ENCODE assay signal across 10 mouse cellular contexts in the genomic region with DNA sequence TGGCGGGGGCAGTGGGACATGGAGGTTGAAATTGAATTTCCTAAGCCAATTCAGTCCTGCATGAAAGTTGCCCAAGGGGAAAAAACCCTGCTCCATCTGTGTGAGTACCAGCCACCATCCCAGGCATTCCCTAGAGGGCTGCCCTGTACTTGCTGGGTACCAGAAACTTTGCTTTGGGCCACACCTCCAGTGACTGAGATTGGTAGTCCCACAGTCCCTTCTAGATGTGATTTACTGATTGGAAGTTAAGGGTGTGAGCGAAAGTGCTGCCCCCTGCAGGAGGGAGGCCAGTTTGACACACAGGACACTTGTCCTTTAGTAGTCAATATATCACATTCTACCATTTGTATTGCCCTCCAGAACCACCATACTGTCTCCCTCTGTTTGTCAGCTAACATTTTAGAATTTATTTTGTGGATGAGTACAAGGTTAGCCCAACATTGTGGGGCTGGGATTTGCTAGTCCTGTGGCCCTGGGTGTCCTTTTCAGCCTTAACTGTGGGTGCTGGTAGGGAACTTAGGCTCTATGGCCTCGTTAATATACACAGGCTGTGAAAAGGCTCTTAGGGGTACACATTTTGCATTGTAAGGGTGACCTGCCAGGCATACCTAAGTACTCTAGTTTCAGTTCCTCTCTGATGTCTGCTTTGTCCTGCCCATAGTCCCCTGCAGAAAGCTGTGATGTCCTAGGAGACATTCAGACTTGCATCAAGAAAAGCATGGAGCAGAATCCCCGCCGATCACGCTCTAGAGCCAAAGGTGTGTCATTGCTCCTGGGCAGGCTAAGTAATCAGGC. TPM values are rescaled to one million over a fixed set of nuclear protein-coding genes. Genes with fewer than 3 reads are reported as not detected.
A peak's percentile ranks its signal among the peaks of the same experiment; 100 is the strongest.
DNase-seq lines count a peak whose midpoint lies in the region; ATAC-seq and TF ChIP-seq lines count a peak whose summit lies in the region.
"Had no signal": no experiment of that assay in that cellular context is flagged by ENCODE, and none has a peak within 500 bp of the region (broad histone marks: within the 10 kb centered on the region; RNA-seq: fewer than 3 reads in every experiment).

No protein-coding gene starts in this region.

- peak; percentile 59 for TF ChIP-seq CTCF in cortical plate, adult 2 months (IDR thresholded peaks at IDR 0.05; ENCODE audit: extremely low read depth, insufficient read depth, low read length)

- no peaks in the 10 kb centered on the region for H3K9me3 ChIP-seq in forebrain, embryonic 10.5 days
- H3K9me3 ChIP-seq in forebrain, embryonic 12.5 days, result no peaks in the 10 kb centered on the region
- H3K9me3 ChIP-seq in midbrain, embryonic 11.5 days (ENCODE audit: control insufficient read depth, low read length), result no peaks in the 10 kb centered on the region
- H3K9me3 ChIP-seq in midbrain, embryonic 15.5 days, result no peaks in the 10 kb centered on the region
- H3K9me3 ChIP-seq: hindbrain, embryonic 15.5 days; neural tube, embryonic 13.5 days had no signal

- peaks cover 96% of the 10 kb centered on the region for H3K36me3 ChIP-seq in forebrain, embryonic 10.5 days (replicated peaks)
- H3K36me3 ChIP-seq in forebrain, embryonic 12.5 days (replicated peaks), result peaks cover 93% of the 10 kb centered on the region
- peaks cover 62% of the 10 kb centered on the region for H3K36me3 ChIP-seq in midbrain, embryonic 11.5 days (ENCODE audit: control insufficient read depth, insufficient read depth, low read length)
- H3K36me3 ChIP-seq in midbrain, embryonic 15.5 days (replicated peaks), result peaks cover 84% of the 10 kb centered on the region

- 91% methylated on average over 6 of the region's 6 CpGs for WGBS in forebrain, embryonic 10.5 days
- WGBS in forebrain, embryonic 12.5 days, result 86% methylated on average over 6 of the region's 6 CpGs
- 90% methylated on average over 6 of the region's 6 CpGs for WGBS in midbrain, embryonic 11.5 days
- 89% methylated on average over 6 of the region's 6 CpGs for WGBS in midbrain, embryonic 15.5 days

- DNase-seq in forebrain, embryonic 10.5 days (ENCODE audit: extremely low spot score, low spot score), result peak; percentile 46
- DNase-seq in midbrain, embryonic 11.5 days (ENCODE audit: low spot score, missing footprints), result peak; percentile 92
- DNase-seq in lung, postnatal 14 days, result peak; percentile 63
- DNase-seq in thymus, postnatal 14 days, result peak; percentile 51
- no peak for DNase-seq in urinary bladder, adult 18-20 months (ENCODE audit: low spot score in 2 of 2)

- H3K4me3 ChIP-seq in forebrain, embryonic 10.5 days, result no peak overlapping the region
- no peak overlapping the region for H3K4me3 ChIP-seq in forebrain, embryonic 12.5 days (replicated peaks)
- no peak overlapping the region for H3K4me3 ChIP-seq in midbrain, embryonic 11.5 days (ENCODE audit: low read depth, low read length)
- H3K4me3 ChIP-seq in midbrain, embryonic 15.5 days, result no peak overlapping the region
- H3K4me3 ChIP-seq in cortical plate, adult 2 months (ENCODE audit: insufficient read depth, low read length), result no peak overlapping the region
- H3K4me3 ChIP-seq: hindbrain, embryonic 15.5 days; neural tube, embryonic 13.5 days had no signal

- H3K27me3 ChIP-seq in forebrain, embryonic 10.5 days (ENCODE audit: poor library complexity, severe bottlenecking), result no peaks in the 10 kb centered on the region
- H3K27me3 ChIP-seq in forebrain, embryonic 12.5 days, result no peaks in the 10 kb centered on the region
- H3K27me3 ChIP-seq in midbrain, embryonic 11.5 days (ENCODE audit: control insufficient read depth, insufficient read depth, low read length), result no peaks in the 10 kb centered on the region
- no peaks in the 10 kb centered on the region for H3K27me3 ChIP-seq in midbrain, embryonic 15.5 days (replicated peaks)
- H3K27me3 ChIP-seq: hindbrain, embryonic 15.5 days; neural tube, embryonic 13.5 days had no signal

- no peak for ATAC-seq in forebrain, embryonic 12.5 days (ENCODE audit: low FRiP score)
- no peak for ATAC-seq in midbrain, embryonic 11.5 days (ENCODE audit: low FRiP score)
- ATAC-seq in midbrain, embryonic 15.5 days (replicated peaks), result no peak

- no peak overlapping the region for H3K9ac ChIP-seq in forebrain, embryonic 12.5 days
- no peak overlapping the region for H3K9ac ChIP-seq in midbrain, embryonic 11.5 days (ENCODE audit: low read length)
- H3K9ac ChIP-seq in midbrain, embryonic 15.5 days, result no peak overlapping the region
- H3K9ac ChIP-seq: hindbrain, embryonic 15.5 days; neural tube, embryonic 13.5 days had no signal

- no peak for TF ChIP-seq POLR2A in cortical plate, adult 2 months (IDR thresholded peaks at IDR 0.05; ENCODE audit: extremely low read depth, insufficient read depth, low read length)

- peaks cover 15% of the 10 kb centered on the region for H3K4me1 ChIP-seq in forebrain, embryonic 10.5 days
- peaks cover 12% of the 10 kb centered on the region for H3K4me1 ChIP-seq in forebrain, embryonic 12.5 days
- peaks cover 8% of the 10 kb centered on the region for H3K4me1 ChIP-seq in midbrain, embryonic 11.5 days (ENCODE audit: control insufficient read depth, insufficient read depth, low read length)
- H3K4me1 ChIP-seq in midbrain, embryonic 15.5 days, result peaks cover 14% of the 10 kb centered on the region
- H3K4me1 ChIP-seq in cortical plate, adult 2 months (ENCODE audit: control insufficient read depth, insufficient read depth, low read length), result peaks cover 4% of the 10 kb centered on the region; the same call in 1 of the 2 replicates

- H3K4me2 ChIP-seq in forebrain, embryonic 12.5 days, result no peak overlapping the region
- H3K4me2 ChIP-seq in midbrain, embryonic 11.5 days, result no peak overlapping the region
- H3K4me2 ChIP-seq in midbrain, embryonic 15.5 days, result no peak overlapping the region
- H3K4me2 ChIP-seq: hindbrain, embryonic 15.5 days; neural tube, embryonic 13.5 days had no signal

- no peak overlapping the region for H3K27ac ChIP-seq in forebrain, embryonic 10.5 days
- no peak overlapping the region for H3K27ac ChIP-seq in forebrain, embryonic 12.5 days
- H3K27ac ChIP-seq in midbrain, embryonic 11.5 days (ENCODE audit: low read depth, low read length), result no peak overlapping the region
- no peak overlapping the region for H3K27ac ChIP-seq in midbrain, embryonic 15.5 days
- no peak overlapping the region for H3K27ac ChIP-seq in cortical plate, adult 2 months (ENCODE audit: insufficient read depth, low read length)
- H3K27ac ChIP-seq: hindbrain, embryonic 15.5 days; neural tube, embryonic 13.5 days had no signal

RNA-seq across cellular contexts. Expression of a gene that starts 5.4 kb away (rescaled TPM):
- polyA plus RNA-seq in forebrain, embryonic 10.5 days (2016; fragmentation: Nextera tagmentation; extraction: Ambion mirVana), result 248 and 256 TPM in 2 replicates
- polyA plus RNA-seq in forebrain, embryonic 12.5 days (2016; fragmentation: Nextera tagmentation; extraction: Ambion mirVana), result 158 and 160 TPM in 2 replicates
- 142 and 144 TPM in 2 replicates for polyA plus RNA-seq in midbrain, embryonic 11.5 days (2014; fragmentation: Nextera tagmentation; extraction: Ambion mirVana)
- 67.5 and 69.4 TPM in 2 replicates for polyA plus RNA-seq in midbrain, embryonic 15.5 days (2015; fragmentation: Nextera tagmentation; extraction: Ambion mirVana)
- 48.1 and 56.2 TPM in 2 replicates for polyA plus RNA-seq in cortical plate, adult 2 months (2012; rRNA removed)

RNA-seq across cellular contexts. Expression of a gene that starts 11.2 kb away (rescaled TPM):
- not detected in 2 replicates for polyA plus RNA-seq in forebrain, embryonic 10.5 days (2016; fragmentation: Nextera tagmentation; extraction: Ambion mirVana)
- polyA plus RNA-seq in forebrain, embryonic 12.5 days (2016; fragmentation: Nextera tagmentation; extraction: Ambion mirVana), result not detected in 2 replicates
- polyA plus RNA-seq in midbrain, embryonic 11.5 days (2014; fragmentation: Nextera tagmentation; extraction: Ambion mirVana), result not detected in 2 replicates
- polyA plus RNA-seq in midbrain, embryonic 15.5 days (2015; fragmentation: Nextera tagmentation; extraction: Ambion mirVana), result not detected in 2 replicates
- 0.25 and 0.27 TPM in 2 replicates for polyA plus RNA-seq in cortical plate, adult 2 months (2012; rRNA removed)
- polyA plus RNA-seq: hindbrain, embryonic 15.5 days; neural tube, embryonic 13.5 days had no signal

RNA-seq across cellular contexts. Expression of a gene that starts 35.0 kb away (rescaled TPM):
- 10.6 and 12.5 TPM in 2 replicates for polyA plus RNA-seq in forebrain, embryonic 10.5 days (2016; fragmentation: Nextera tagmentation; extraction: Ambion mirVana)
- polyA plus RNA-seq in forebrain, embryonic 12.5 days (2016; fragmentation: Nextera tagmentation; extraction: Ambion mirVana), result 5.2 and 5.5 TPM in 2 replicates
- polyA plus RNA-seq in midbrain, embryonic 11.5 days (2014; fragmentation: Nextera tagmentation; extraction: Ambion mirVana), result 3.7 and 4.1 TPM in 2 replicates
- 8.1 and 9.3 TPM in 2 replicates for polyA plus RNA-seq in midbrain, embryonic 15.5 days (2015; fragmentation: Nextera tagmentation; extraction: Ambion mirVana)
- polyA plus RNA-seq in cortical plate, adult 2 months (2012; rRNA removed), result 0.78 and 1.6 TPM in 2 replicates

RNA-seq across cellular contexts. Expression of a gene that starts 43.2 kb away (rescaled TPM):
- polyA plus RNA-seq in forebrain, embryonic 10.5 days (2016; fragmentation: Nextera tagmentation; extraction: Ambion mirVana), result 2.0 and 3.0 TPM in 2 replicates
- polyA plus RNA-seq in forebrain, embryonic 12.5 days (2016; fragmentation: Nextera tagmentation; extraction: Ambion mirVana), result 4.9 and 5.4 TPM in 2 replicates
- 4.0 and 4.7 TPM in 2 replicates for polyA plus RNA-seq in midbrain, embryonic 11.5 days (2014; fragmentation: Nextera tagmentation; extraction: Ambion mirVana)
- polyA plus RNA-seq in midbrain, embryonic 15.5 days (2015; fragmentation: Nextera tagmentation; extraction: Ambion mirVana), result 10.7 and 11.6 TPM in 2 replicates
- 45.2 and 52.9 TPM in 2 replicates for polyA plus RNA-seq in cortical plate, adult 2 months (2012; rRNA removed)

Comparison
In these comparisons a context has a peak if more than half of its experiments do, and no peak if none do; other contexts are left out.
1. DNase-seq: peak in forebrain, embryonic 10.5 days (single experiment), midbrain, embryonic 11.5 days (single experiment), lung, postnatal 14 days (single experiment) and thymus, postnatal 14 days (single experiment); none in urinary bladder, adult 18-20 months (0 of 2).